Mouse (Mus musculus): ENCODE measurements at regions not wholly inside any gene's neighbourhood (a gene's known extent, or its start where the extent isn't known, plus 50 kb on each side); places are given as distances from the start of the nearest gene placed in this dataset.
"Not testable (repeated sequence)": the region's sequence is repeated elsewhere in the genome, so short reads cannot be mapped to it uniquely, and the experiment has no call there.

- no peak for DNase-seq (ENCODE audit: low read depth)
- TF ChIP-seq CTCF (IDR thresholded peaks at IDR 0.05; ENCODE audit: borderline replicate concordance, extremely low read depth, insufficient read depth, insufficient read length), result no peak
- TF ChIP-seq POLR2A (IDR thresholded peaks at IDR 0.05; ENCODE audit: borderline replicate concordance, extremely low read depth, insufficient read depth, insufficient read length, poor library complexity, severe bottlenecking), result no peak
Observed at GRCm38 (mm10) chr16:86222997-86223396, 321.4 kb upstream of the Adamts5 start.

- TF ChIP-seq CTCF (IDR thresholded peaks at IDR 0.05; ENCODE audit: borderline replicate concordance, extremely low read depth, insufficient read depth, insufficient read length), result no peak
- TF ChIP-seq POLR2A (IDR thresholded peaks at IDR 0.05; ENCODE audit: borderline replicate concordance, extremely low read depth, insufficient read depth, insufficient read length, poor library complexity, severe bottlenecking), result no peak
- no peak for DNase-seq (ENCODE audit: low read depth)
Observed at GRCm38 (mm10) chr16:86210547-86210946, 308.9 kb upstream of the Adamts5 start.

GRCm38 (mm10) chr16:86209319-86209718, 307.7 kb upstream of the Adamts5 start:
- TF ChIP-seq POLR2A (IDR thresholded peaks at IDR 0.05; ENCODE audit: borderline replicate concordance, extremely low read depth, insufficient read depth, insufficient read length, poor library complexity, severe bottlenecking) (no peak), CTCF (IDR thresholded peaks at IDR 0.05; ENCODE audit: borderline replicate concordance, extremely low read depth, insufficient read depth, insufficient read length) (no peak)
- no peak for DNase-seq (ENCODE audit: low read depth)

- peak; percentile 8 for DNase-seq (ENCODE audit: low read depth)
- TF ChIP-seq CTCF (IDR thresholded peaks at IDR 0.05; ENCODE audit: borderline replicate concordance, extremely low read depth, insufficient read depth, insufficient read length) (no peak), POLR2A (IDR thresholded peaks at IDR 0.05; ENCODE audit: borderline replicate concordance, extremely low read depth, insufficient read depth, insufficient read length, poor library complexity, severe bottlenecking) (no peak)
Observed at GRCm38 (mm10) chr16:86189874-86190273, 288.2 kb upstream of the Adamts5 start.

- no peak for DNase-seq (ENCODE audit: low read depth)
- TF ChIP-seq CTCF (IDR thresholded peaks at IDR 0.05; ENCODE audit: borderline replicate concordance, extremely low read depth, insufficient read depth, insufficient read length) (no peak), POLR2A (IDR thresholded peaks at IDR 0.05; ENCODE audit: borderline replicate concordance, extremely low read depth, insufficient read depth, insufficient read length, poor library complexity, severe bottlenecking) (no peak)
Observed at GRCm38 (mm10) chr16:86188966-86189365, 287.3 kb upstream of the Adamts5 start.

GRCm38 (mm10) chr16:86187609-86188008, 286.0 kb upstream of the Adamts5 start:
- not testable (repeated sequence) for DNase-seq (ENCODE audit: low read depth)

GRCm38 (mm10) chr16:86159021-86159815, 257.6 kb upstream of the Adamts5 start:
- TF ChIP-seq POLR2A (IDR thresholded peaks at IDR 0.05; ENCODE audit: borderline replicate concordance, extremely low read depth, insufficient read depth, insufficient read length, poor library complexity, severe bottlenecking) (no peak), CTCF (IDR thresholded peaks at IDR 0.05; ENCODE audit: borderline replicate concordance, extremely low read depth, insufficient read depth, insufficient read length) (no peak)
- no peak for DNase-seq (ENCODE audit: low read depth)

- DNase-seq (ENCODE audit: low read depth), result no peak
- TF ChIP-seq POLR2A (IDR thresholded peaks at IDR 0.05; ENCODE audit: borderline replicate concordance, extremely low read depth, insufficient read depth, insufficient read length, poor library complexity, severe bottlenecking) (no peak), CTCF (IDR thresholded peaks at IDR 0.05; ENCODE audit: borderline replicate concordance, extremely low read depth, insufficient read depth, insufficient read length) (no peak)
Observed at GRCm38 (mm10) chr16:86138171-86138570, 236.5 kb upstream of the Adamts5 start.

GRCm38 (mm10) chr16:86136169-86136568, 234.5 kb upstream of the Adamts5 start:
- TF ChIP-seq CTCF (IDR thresholded peaks at IDR 0.05; ENCODE audit: borderline replicate concordance, extremely low read depth, insufficient read depth, insufficient read length), result no peak
- TF ChIP-seq POLR2A (IDR thresholded peaks at IDR 0.05; ENCODE audit: borderline replicate concordance, extremely low read depth, insufficient read depth, insufficient read length, poor library complexity, severe bottlenecking), result no peak
- DNase-seq (ENCODE audit: low read depth), result peak; percentile 2

GRCm38 (mm10) chr16:86127391-86127790, 225.8 kb upstream of the Adamts5 start:
- TF ChIP-seq POLR2A (IDR thresholded peaks at IDR 0.05; ENCODE audit: borderline replicate concordance, extremely low read depth, insufficient read depth, insufficient read length, poor library complexity, severe bottlenecking) (no peak), CTCF (IDR thresholded peaks at IDR 0.05; ENCODE audit: borderline replicate concordance, extremely low read depth, insufficient read depth, insufficient read length) (no peak)
- DNase-seq (ENCODE audit: low read depth), result no peak

- no peak for TF ChIP-seq POLR2A (IDR thresholded peaks at IDR 0.05; ENCODE audit: borderline replicate concordance, extremely low read depth, insufficient read depth, insufficient read length, poor library complexity, severe bottlenecking)
- no peak for TF ChIP-seq CTCF (IDR thresholded peaks at IDR 0.05; ENCODE audit: borderline replicate concordance, extremely low read depth, insufficient read depth, insufficient read length)
- no peak for DNase-seq (ENCODE audit: low read depth)
Observed at GRCm38 (mm10) chr16:86124182-86124581, 222.6 kb upstream of the Adamts5 start.

- DNase-seq (ENCODE audit: low read depth), result no peak
- TF ChIP-seq CTCF (IDR thresholded peaks at IDR 0.05; ENCODE audit: borderline replicate concordance, extremely low read depth, insufficient read depth, insufficient read length) (no peak), POLR2A (IDR thresholded peaks at IDR 0.05; ENCODE audit: borderline replicate concordance, extremely low read depth, insufficient read depth, insufficient read length, poor library complexity, severe bottlenecking) (no peak)
Observed at GRCm38 (mm10) chr16:86122936-86123335, 221.3 kb upstream of the Adamts5 start.

All from brain, embryonic 14.5 days (tissue).